Mouse (Mus musculus) embryonic facial prominence, embryonic 12.5 days (tissue): ENCODE measurements around the gene Ppm1f. TPM values are rescaled to one million over a fixed set of nuclear protein-coding genes. Genes with fewer than 3 reads are reported as not detected.
"Not testable (repeated sequence)": the region's sequence is repeated elsewhere in the genome, so short reads cannot be mapped to it uniquely, and the experiment has no call there.

Experiments used
- ATAC-seq: fragments of 200-750 bp; cut with Nextera tagmentation; 2 replicates; pipeline ENCODE4 v1.8.0; 2017; ENCODE audit not compliant: insufficient number of reproducible peaks, insufficient read depth, low FRiP score, low TSS enrichment
- H3K27ac ChIP-seq: fragments of 300-500 bp; sonication (generic); 2 replicates; pipeline ENCODE4 v1.5.1; 2016; ENCODE audit warnings: mild to moderate bottlenecking
- H3K27me3 ChIP-seq: fragments of 300-500 bp; sonication (generic); 2 replicates; pipeline ENCODE4 v1.6.1; 2016; ENCODE audit warnings: mild to moderate bottlenecking, moderate library complexity
- H3K36me3 ChIP-seq: fragments of 300-500 bp; sonication (generic); 2 replicates; pipeline ENCODE4 v1.6.1; 2016; ENCODE audit warnings: mild to moderate bottlenecking
- H3K4me1 ChIP-seq: fragments of 300-500 bp; sonication (generic); 2 replicates; pipeline ENCODE4 v1.6.1; 2016
- H3K4me2 ChIP-seq: fragments of 300-500 bp; sonication (generic); replicated peaks from 2 replicates; pipeline ENCODE4 v1.6.1; 2016; ENCODE audit warnings: mild to moderate bottlenecking, moderate library complexity
- H3K4me3 ChIP-seq: fragments of 300-500 bp; sonication (generic); 2 replicates; pipeline ENCODE4 v1.5.1; 2016; ENCODE audit warnings: mild to moderate bottlenecking
- H3K9ac ChIP-seq: fragments of 300-500 bp; sonication (generic); 2 replicates; pipeline ENCODE4 v1.6.1; 2016; ENCODE audit warnings: mild to moderate bottlenecking, moderate library complexity
- H3K9me3 ChIP-seq: fragments of 300-500 bp; sonication (generic); 2 replicates; pipeline ENCODE4 v1.6.1; 2016; ENCODE audit warnings: mild to moderate bottlenecking, moderate library complexity
- WGBS: fragments of 180-500 bp; shearing (Covaris S2); methylation state at CpG from one replicate; pipeline ENCODE4 v1.1.7; 2016; 5-methylcytosine and 5-hydroxymethylcytosine counted together
- polyA plus RNA-seq: library from polyadenylated mRNA; unstranded; fragments of >200 nt; fragmentation: Nextera tagmentation; extraction: Ambion mirVana; gene quantifications from 2 replicates; pipeline ENCODE4 v1.2.1, GENCODE M21; 2016

Gene Ppm1f
- polyA plus RNA-seq = 36.3 and 38.4 TPM in 2 replicates

DNA sequence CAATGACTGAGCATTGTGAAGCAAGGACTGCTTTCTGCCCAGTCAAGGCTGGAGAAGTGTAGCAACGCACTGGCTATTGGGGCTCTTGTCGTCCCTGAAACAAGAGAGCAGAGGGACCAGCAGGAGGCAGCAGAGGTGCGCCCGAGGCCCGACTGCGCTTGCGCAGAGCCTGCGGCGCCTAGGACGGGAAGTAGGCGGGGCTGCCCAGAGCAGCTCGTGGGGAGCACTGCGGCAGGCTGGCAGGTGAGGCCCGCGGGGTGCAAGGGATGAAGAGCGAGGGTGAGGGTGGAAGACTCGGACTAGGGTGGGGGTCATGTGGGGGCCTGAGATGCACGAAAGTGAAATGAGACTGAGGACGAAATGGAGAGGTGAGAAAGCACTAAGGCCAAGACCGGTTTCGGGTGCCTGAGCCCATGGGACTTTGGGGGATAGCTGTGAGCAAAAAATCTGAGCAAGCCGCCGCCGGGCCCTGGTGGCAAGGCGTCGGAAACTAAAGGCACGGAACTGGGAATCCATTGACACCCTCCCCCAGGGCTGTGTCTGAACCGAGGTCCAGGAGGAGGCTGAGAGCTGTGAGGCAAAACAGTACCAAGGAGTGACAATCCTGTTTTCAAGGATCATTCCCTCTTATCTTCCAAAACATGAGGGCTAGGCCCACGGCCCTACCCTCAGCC lies at the start of gene Ppm1f:
Gene Ppm1f (plus strand): TSS at position 88 of the 674 bp plus-strand sequence.
- under 1% methylated on average over 29 of the region's 29 CpGs for WGBS
- Histone ChIP-seq H3K9me3 (no peaks in the 10 kb centered on the region), H3K27me3 (no peaks in the 10 kb centered on the region), H3K4me1 (0 out of 2 replicates have a peak, but pooled peaks cover 14% of the 10 kb centered on the region), H3K4me3 (peak within 1 kb of the TSS; percentile 54), H3K9ac (peak within 1 kb of the TSS; percentile 73), H3K36me3 (peaks cover 26% of the 10 kb centered on the region), H3K4me2 (peak within 1 kb of the TSS; percentile 74), H3K27ac (peak within 1 kb of the TSS; percentile 47; the same call in 1 of the 2 replicates)
- ATAC-seq = peak; percentile 87

DNA sequence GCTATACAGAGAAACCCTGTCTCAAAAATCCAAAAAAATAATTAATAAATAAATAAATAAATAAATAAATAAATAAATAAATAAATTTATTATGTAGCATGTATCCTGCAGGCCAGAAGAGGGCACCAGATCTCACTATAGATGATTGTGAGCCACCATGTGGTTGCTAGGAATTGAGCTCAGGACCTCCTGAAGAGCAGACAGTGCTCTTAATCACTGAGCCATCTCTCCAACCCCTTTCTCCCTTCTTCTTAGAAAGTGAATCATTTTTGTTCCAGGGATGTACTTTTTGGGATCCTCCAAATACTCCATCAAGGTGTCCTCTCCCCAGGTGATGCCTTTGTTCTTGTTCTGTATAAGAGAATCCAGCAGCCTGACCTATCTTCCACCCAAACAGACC lies 47.1 kb upstream of the Ppm1f start:
- Histone ChIP-seq H3K27ac (no peak overlapping the region), H3K4me2 (no peak overlapping the region), H3K9ac (no peak overlapping the region), H3K27me3 (no peaks in the 10 kb centered on the region), H3K4me1 (no peaks in the 10 kb centered on the region), H3K9me3 (no peaks in the 10 kb centered on the region), H3K36me3 (no peaks in the 10 kb centered on the region), H3K4me3 (no peak overlapping the region)
- ATAC-seq = no peak

DNA sequence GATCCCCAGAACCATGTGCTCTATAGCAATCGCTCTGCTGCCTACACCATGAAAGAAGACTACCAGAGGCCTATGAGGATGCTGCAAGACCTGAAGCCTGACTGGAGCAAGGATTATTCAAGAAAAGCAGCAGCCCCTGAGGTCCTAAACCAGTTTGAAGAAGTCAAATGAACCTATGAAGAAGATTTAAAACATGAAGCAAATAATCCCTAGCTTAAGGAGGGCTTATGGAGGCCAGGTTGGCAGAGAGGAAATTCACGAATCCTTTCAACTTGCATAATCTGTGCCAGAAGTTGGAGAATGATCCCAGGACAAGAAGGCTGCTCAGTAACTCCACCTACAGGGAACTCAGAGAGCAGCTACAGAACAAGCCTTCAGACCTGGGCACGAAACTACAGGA lies 43.9 kb upstream of the Ppm1f start:
- no peak for ATAC-seq
- no peaks in the 10 kb centered on the region for H3K36me3 ChIP-seq
- H3K4me3 ChIP-seq = no peak overlapping the region
- H3K4me2 ChIP-seq = no peak overlapping the region
- WGBS = 75% methylated on average over 3 of the region's 3 CpGs
- no peak overlapping the region for H3K9ac ChIP-seq
- H3K27ac ChIP-seq = no peak overlapping the region
- no peaks in the 10 kb centered on the region for H3K9me3 ChIP-seq
- no peaks in the 10 kb centered on the region for H3K27me3 ChIP-seq
- H3K4me1 ChIP-seq = no peaks in the 10 kb centered on the region

DNA sequence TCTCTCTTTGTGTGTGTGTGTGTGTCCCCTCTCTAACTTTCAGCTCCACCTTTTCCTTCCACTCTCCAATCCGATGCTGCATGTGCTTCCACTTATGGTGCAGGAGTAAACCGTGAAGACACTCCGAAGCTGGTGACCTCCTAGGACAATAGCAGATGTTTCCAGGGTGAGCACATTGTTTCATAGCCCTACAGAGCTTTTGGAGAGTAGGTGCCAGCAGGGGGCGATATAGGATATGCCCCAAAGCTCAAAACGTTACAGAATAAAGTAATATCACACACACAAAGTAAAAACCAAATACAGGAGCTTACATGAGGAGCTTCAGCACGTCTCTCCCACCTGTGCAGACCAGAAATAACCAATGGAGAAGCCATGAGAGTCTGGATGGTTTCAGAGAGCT lies 41.4 kb upstream of the Ppm1f start:
- WGBS = 30% methylated on average over 6 of the region's 6 CpGs
- ATAC-seq = no peak
- no peaks in the 10 kb centered on the region for H3K9me3 ChIP-seq

DNA sequence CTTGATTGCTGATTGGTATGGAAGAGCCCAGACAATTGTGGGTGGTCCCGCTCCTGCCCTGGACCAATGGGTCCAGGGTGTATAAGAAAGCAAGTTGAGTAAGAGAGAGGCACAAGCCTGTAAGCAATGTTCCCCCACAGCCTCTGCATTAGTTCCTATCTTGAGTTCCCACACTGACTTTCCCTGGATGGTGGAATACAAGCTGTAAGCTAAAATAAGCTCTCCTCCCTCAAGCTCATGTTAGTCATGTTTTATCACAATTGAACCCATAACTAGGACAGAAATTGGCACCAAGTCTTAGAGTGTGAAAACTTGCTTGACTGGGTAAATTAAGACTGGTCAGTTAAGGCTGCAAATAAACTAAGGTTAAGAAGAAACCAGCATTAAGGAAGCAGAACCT lies 40.7 kb upstream of the Ppm1f start:
- no peak overlapping the region for H3K9ac ChIP-seq
- no peaks in the 10 kb centered on the region for H3K27me3 ChIP-seq
- no peaks in the 10 kb centered on the region for H3K9me3 ChIP-seq
- H3K36me3 ChIP-seq = no peaks in the 10 kb centered on the region
- no peak for ATAC-seq
- no peak overlapping the region for H3K27ac ChIP-seq
- H3K4me3 ChIP-seq = no peak overlapping the region
- no peaks in the 10 kb centered on the region for H3K4me1 ChIP-seq
- 100% methylated on average over 1 of the region's 1 CpGs for whole genome bisulfite sequencing
- no peak overlapping the region for H3K4me2 ChIP-seq

More for the DNA sequence above, 41.4 kb upstream of the Ppm1f start:
- Histone ChIP-seq H3K27me3 (no peaks in the 10 kb centered on the region), H3K36me3 (no peaks in the 10 kb centered on the region), H3K4me2 (no peak overlapping the region), H3K27ac (no peak overlapping the region), H3K9ac (no peak overlapping the region), H3K4me1 (no peaks in the 10 kb centered on the region), H3K4me3 (no peak overlapping the region)

DNA sequence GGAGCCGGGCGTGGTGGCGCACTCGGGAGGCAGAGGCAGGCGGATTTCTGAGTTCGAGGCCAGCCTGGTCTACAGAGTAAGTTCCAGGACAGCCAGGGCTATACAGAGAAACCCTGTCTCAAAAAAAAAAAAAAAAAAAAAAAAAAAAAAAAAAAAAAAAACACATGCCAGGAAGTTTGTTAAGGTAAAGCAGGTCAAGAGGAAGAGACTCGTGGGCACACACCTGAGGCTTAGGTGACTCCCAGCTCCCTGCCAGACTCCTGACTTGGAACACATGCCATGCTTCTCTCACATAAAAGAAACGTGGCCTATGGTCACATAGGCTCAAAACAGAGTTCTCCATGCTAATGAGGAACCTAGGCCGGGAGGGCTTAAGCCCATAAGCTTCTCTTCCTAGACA lies 40.2 kb upstream of the Ppm1f start:
- ATAC-seq, H3K4me1 ChIP-seq, H3K36me3 ChIP-seq, H3K9ac ChIP-seq, H3K27me3 ChIP-seq, H3K27ac ChIP-seq, H3K9me3 ChIP-seq, H3K4me3 ChIP-seq, H3K4me2 ChIP-seq: not testable (repeated sequence)
- WGBS = 81% methylated on average over 9 of the region's 9 CpGs

DNA sequence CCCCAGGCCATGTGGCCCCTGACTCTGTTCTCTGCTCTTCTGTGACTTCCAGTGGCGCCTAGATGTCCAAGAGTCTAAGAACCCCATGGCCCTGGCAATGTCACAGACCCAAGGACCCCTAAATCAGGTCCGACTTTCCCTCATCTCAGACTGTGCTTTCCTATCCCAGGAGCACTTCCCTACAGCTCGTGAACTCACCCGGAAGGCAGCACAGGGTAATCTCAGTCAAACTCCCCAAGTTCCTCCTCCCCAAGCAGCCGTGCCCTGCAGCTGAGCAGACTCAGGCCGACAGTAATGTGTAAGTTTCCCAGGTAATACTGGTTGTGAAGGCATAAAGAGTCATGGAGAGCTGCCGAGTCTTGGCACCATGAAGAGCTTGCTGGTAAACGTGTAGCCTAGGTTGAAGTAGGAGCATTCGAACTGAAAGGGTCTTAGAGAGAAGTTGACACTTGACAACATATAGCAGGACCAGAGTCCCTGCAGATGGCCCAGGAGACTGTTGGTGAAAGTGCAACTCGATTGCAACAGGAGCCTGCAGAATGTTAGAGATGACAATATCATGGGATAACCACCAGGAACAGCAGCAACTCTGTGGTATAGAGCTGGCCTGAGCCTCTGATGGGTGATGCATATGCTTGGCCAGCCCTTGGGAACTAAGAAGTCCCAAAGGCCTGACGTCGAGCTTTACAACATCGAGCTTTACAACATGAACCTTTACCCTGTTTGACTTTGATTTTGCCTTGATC lies 39.4 kb upstream of the Ppm1f start:
- Histone ChIP-seq H3K27me3 (no peaks in the 10 kb centered on the region), H3K27ac (no peak overlapping the region), H3K4me2 (no peak overlapping the region), H3K9ac (no peak overlapping the region), H3K36me3 (no peaks in the 10 kb centered on the region), H3K4me1 (no peaks in the 10 kb centered on the region), H3K9me3 (no peaks in the 10 kb centered on the region), H3K4me3 (no peak overlapping the region)
- no peak for ATAC-seq
- WGBS = 73% methylated on average over 13 of the region's 13 CpGs

DNA sequence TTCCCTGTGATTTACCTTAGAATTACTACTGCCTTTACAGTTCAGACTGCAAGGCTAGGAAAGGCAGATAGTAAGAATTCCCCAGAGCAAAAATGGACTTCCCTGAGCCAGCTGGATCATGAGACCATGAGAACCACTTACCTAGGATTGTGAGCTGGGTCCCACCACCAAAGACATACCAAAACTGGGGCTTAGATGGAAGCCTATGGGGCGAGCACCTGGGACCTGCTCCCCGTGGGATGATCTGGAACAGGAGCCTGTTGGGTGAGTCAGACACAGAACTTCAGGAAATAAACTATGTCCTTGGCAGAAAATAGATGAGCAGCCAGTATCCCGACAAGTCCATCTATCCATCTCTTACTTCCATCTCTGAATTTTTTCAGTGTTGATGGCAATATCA lies 34.0 kb upstream of the Ppm1f start:
- H3K9ac ChIP-seq = no peak overlapping the region
- no peak overlapping the region for H3K27ac ChIP-seq
- ATAC-seq = no peak
- no peaks in the 10 kb centered on the region for H3K4me1 ChIP-seq
- H3K4me3 ChIP-seq = no peak overlapping the region
- WGBS = 72% methylated on average over 3 of the region's 3 CpGs
- no peaks in the 10 kb centered on the region for H3K36me3 ChIP-seq
- no peak overlapping the region for H3K4me2 ChIP-seq
- no peaks in the 10 kb centered on the region for H3K9me3 ChIP-seq
- no peaks in the 10 kb centered on the region for H3K27me3 ChIP-seq

DNA sequence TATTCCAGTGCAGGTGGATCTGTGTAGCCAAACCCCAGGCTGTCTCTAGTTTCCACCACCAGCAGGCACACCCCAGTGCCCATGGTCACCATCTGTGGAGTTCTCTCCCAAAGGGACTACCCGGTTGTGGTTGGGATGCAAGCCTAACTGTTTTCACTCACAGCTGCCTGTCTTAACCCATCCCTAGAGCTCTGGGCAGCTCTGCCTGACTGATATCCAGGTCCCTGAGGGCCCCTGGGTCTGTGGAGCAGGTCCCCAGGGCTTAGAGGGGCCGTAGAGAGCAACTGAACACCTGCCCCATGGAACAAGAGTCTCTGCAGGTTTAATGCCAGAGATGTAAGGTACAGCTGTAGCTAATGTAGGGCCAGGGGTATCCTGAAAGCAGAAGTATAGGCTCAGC lies 32.3 kb upstream of the Ppm1f start, which contains the start of gene Igll1:
Gene Igll1 (minus strand): TSS at position 8 of the 400 bp plus-strand sequence.
- no peak for ATAC-seq
- no peak within 1 kb of the TSS for H3K27ac ChIP-seq
- no peak within 1 kb of the TSS for H3K4me2 ChIP-seq
- H3K4me1 ChIP-seq = no peaks in the 10 kb centered on the region
- no peaks in the 10 kb centered on the region for H3K27me3 ChIP-seq
- H3K4me3 ChIP-seq = no peak within 1 kb of the TSS
- WGBS = 71% methylated on average over 2 of the region's 2 CpGs
- no peaks in the 10 kb centered on the region for H3K9me3 ChIP-seq
- H3K36me3 ChIP-seq = no peaks in the 10 kb centered on the region
- H3K9ac ChIP-seq = no peak within 1 kb of the TSS

DNA sequence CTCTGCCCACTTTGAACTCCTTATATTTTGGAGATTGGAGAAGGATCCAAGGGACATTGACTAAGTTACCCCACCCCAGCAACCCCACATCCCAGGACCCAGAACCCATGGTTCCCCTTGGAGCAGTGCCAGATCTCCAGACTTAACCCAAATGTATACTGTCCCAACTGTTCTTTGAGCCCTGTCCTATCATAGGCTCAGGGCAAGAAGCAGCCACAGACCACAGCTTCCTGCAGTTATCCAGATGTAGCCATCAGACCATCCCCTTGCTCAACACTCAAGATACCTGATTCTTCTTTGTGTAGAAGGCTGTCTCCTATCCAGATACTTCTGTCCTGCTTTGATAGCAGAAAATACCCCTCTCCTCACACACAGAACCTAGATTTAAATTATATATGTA lies 31.1 kb upstream of the Ppm1f start:
- Histone ChIP-seq H3K36me3 (no peaks in the 10 kb centered on the region), H3K27ac (no peak overlapping the region), H3K27me3 (no peaks in the 10 kb centered on the region), H3K4me2 (no peak overlapping the region), H3K9me3 (no peaks in the 10 kb centered on the region), H3K4me1 (no peaks in the 10 kb centered on the region), H3K9ac (no peak overlapping the region), H3K4me3 (no peak overlapping the region)
- no peak for ATAC-seq

DNA sequence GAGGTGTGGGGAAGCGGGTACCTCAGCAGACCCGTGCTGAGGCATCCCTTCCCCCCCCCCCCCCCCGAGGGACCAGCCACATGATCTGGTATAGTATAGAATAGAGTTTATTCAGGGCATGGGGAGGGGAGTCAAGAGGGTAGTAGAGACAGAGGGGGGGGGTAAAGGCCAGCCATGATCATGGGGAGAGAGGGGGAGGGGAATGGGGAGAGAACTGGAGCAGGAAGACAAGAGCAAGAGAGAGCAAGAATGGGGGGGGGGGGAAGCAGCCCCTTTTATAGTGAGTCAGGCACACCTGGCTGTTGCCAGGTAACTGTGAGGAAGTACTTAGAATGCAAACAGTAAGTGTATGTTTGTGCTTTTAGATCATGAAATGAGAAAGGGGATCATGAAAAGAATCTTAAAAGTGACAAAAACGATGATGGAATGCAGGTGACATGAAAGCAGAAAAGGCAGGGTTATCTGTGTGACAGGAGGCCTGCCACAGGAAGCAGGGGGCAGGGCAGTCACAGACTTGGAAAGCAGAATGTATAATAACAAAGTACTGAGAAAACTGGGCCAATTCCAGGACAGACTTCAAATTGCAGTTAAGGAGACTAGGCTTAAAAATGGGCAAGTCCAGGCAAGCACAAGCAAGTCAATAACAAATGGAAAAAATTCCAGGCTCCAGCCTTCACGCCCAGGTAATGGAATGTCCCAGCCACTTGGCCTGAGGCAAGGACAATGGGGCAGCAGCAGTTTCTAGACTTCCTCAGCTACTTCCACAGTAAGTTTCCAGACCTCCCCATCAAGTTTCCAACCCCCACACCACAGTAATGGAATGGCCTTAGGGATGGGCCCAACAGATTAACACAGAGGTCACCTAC lies 30.3 kb upstream of the Ppm1f start:
- Histone ChIP-seq H3K27ac (no peak overlapping the region), H3K36me3 (no peaks in the 10 kb centered on the region), H3K4me1 (no peaks in the 10 kb centered on the region), H3K9me3 (no peaks in the 10 kb centered on the region), H3K27me3 (no peaks in the 10 kb centered on the region), H3K4me2 (no peak overlapping the region), H3K9ac (no peak overlapping the region), H3K4me3 (no peak overlapping the region)
- 44% methylated on average over 4 of the region's 5 CpGs for WGBS
- ATAC-seq = no peak
